Mouse (Mus musculus) midbrain, embryonic 12.5 days (tissue): ENCODE measurements around the gene Fbxl3. TPM values are rescaled to one million over a fixed set of nuclear protein-coding genes. Genes with fewer than 3 reads are reported as not detected.
A peak's percentile ranks its signal among the peaks of the same experiment; 100 is the strongest.

ENCODE experiments used
- ATAC-seq: fragments of 200-750 bp; cut with Nextera tagmentation; 2 replicates; pipeline ENCODE4 v1.8.0; 2017; ENCODE audit warnings: low read depth, moderate TSS enrichment, moderate library complexity; ENCODE audit not compliant: low FRiP score
- H3K27ac ChIP-seq: fragments of 300-500 bp; sonication (generic); replicated peaks from 2 replicates; pipeline ENCODE4 v1.5.1; 2016; ENCODE audit warnings: mild to moderate bottlenecking
- H3K27me3 ChIP-seq: fragments of 300-500 bp; sonication (generic); 2 replicates; pipeline ENCODE4 v1.6.1; 2016; ENCODE audit warnings: mild to moderate bottlenecking
- H3K36me3 ChIP-seq: fragments of 300-500 bp; sonication (generic); 2 replicates; pipeline ENCODE4 v1.6.1; 2016
- H3K4me1 ChIP-seq: fragments of 300-500 bp; sonication (generic); 2 replicates; pipeline ENCODE4 v1.6.1; 2016
- H3K4me2 ChIP-seq: fragments of 300-500 bp; sonication (generic); replicated peaks from 2 replicates; pipeline ENCODE4 v1.6.1; 2016; ENCODE audit warnings: mild to moderate bottlenecking, moderate library complexity
- H3K4me3 ChIP-seq: fragments of 300-500 bp; sonication (generic); 2 replicates; pipeline ENCODE4 v1.5.1; 2016; ENCODE audit warnings: mild to moderate bottlenecking
- H3K9ac ChIP-seq: fragments of 300-500 bp; sonication (generic); replicated peaks from 2 replicates; pipeline ENCODE4 v1.6.1; 2016; ENCODE audit warnings: mild to moderate bottlenecking, moderate library complexity
- H3K9me3 ChIP-seq: fragments of 300-500 bp; sonication (generic); 2 replicates; pipeline ENCODE4 v1.6.1; 2016; ENCODE audit warnings: mild to moderate bottlenecking
- WGBS: fragments of 180-500 bp; shearing (Covaris S2); methylation state at CpG from one replicate; pipeline ENCODE4 v1.1.7; 2016; 5-methylcytosine and 5-hydroxymethylcytosine counted together
- polyA plus RNA-seq: library from polyadenylated mRNA; unstranded; fragments of >200 nt; fragmentation: Nextera tagmentation; extraction: Ambion mirVana; gene quantifications from 2 replicates; pipeline ENCODE4 v1.2.1, GENCODE M21; 2016

Fbxl3 gene
- polyA plus RNA-seq, 1 experiment from 2014 or later: 26.3 TPM

DNA sequence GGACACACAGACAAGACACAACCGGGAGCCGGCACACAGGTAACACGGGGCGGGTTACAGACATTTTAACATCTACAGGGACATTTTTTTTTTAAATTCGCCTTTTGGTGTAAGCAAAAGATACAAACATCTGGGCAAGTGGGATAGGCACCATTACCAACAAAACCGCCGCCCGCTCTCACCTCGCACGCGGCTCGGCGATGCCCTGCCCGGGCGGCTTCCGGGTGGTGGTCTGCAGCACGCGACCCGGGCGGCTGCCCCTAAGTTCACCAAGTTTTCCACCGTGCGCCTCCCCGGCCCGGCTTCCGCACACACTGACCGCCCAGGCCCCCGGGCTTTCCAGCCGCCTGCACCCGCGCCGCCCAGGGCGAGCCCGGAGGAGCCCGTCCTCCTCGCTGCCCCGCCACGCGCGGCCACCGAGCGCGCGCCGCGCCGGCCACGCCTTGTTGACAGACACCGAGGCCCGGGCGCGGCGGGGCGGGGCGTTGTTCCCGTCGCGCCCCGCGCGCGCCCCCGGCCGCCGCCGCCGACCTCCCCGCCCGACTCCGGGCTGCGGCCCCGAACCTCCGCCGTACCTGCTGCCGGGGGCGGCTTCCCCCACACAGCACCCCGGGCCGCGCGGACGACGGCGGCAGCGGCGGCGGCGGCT is 655 bp downstream of the Fbxl3 start:
- WGBS: under 1% methylated on average over 46 of the region's 86 CpGs
- Histone ChIP-seq H3K4me1 (peaks cover 18% of the 10 kb centered on the region), H3K27ac (peak overlapping the region; percentile 99), H3K4me2 (peak overlapping the region; percentile 65), H3K9me3 (no peaks in the 10 kb centered on the region), H3K36me3 (peaks cover 7% of the 10 kb centered on the region; the same call in 1 of the 2 replicates), H3K4me3 (peak overlapping the region; percentile 92), H3K9ac (peak overlapping the region; percentile 98), H3K27me3 (no peaks in the 10 kb centered on the region)
- peak; percentile 86 for ATAC-seq

GRCm38 (mm10) chr14:103098213-103098586 is 1.2 kb downstream of the Fbxl3 start:
- peaks cover 18% of the 10 kb centered on the region for H3K4me1 ChIP-seq
- H3K9me3 ChIP-seq: no peaks in the 10 kb centered on the region
- peak overlapping the region; percentile 98 for H3K9ac ChIP-seq
- H3K4me2 ChIP-seq: peak overlapping the region; percentile 65
- peaks cover 9% of the 10 kb centered on the region; the same call in 1 of the 2 replicates for H3K36me3 ChIP-seq
- H3K27ac ChIP-seq: no peak overlapping the region
- H3K27me3 ChIP-seq: no peaks in the 10 kb centered on the region
- WGBS: 3% methylated on average over 2 of the region's 2 CpGs
- no peak for ATAC-seq
- peak overlapping the region; percentile 92 for H3K4me3 ChIP-seq

GRCm38 (mm10) chr14:103096621-103097020 is 2.7 kb downstream of the Fbxl3 start:
- Histone ChIP-seq H3K4me1 (peaks cover 15% of the 10 kb centered on the region), H3K4me3 (no peak overlapping the region), H3K9ac (no peak overlapping the region), H3K36me3 (peaks cover 15% of the 10 kb centered on the region; the same call in 1 of the 2 replicates), H3K4me2 (peak overlapping the region; percentile 15; the same call in 1 of the 2 replicates), H3K9me3 (no peaks in the 10 kb centered on the region), H3K27ac (no peak overlapping the region), H3K27me3 (no peaks in the 10 kb centered on the region)
- no peak for ATAC-seq
- 86% methylated on average over 6 of the region's 6 CpGs for WGBS

DNA sequence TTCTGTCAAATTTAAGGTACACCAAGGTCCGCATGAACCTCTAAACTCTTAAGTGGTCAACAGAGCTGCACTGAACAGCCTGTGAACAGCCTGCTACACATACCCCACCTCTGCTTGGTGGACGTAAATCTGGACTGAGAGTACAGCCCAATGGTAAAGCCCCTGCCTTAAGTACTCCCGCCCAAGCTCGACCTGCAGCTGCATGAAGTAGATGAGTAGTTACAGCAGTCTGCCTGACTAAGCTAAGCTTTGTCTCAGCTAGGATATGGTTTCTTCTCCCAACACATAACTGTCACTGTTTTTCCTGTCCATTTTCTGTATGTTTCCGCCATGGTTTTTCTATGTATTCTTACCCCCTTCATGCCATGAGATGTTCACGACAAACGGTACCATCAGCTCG is 3.5 kb downstream of the Fbxl3 start:
- no peak overlapping the region for H3K4me3 ChIP-seq
- no peaks in the 10 kb centered on the region for H3K27me3 ChIP-seq
- no peak overlapping the region for H3K9ac ChIP-seq
- 96% methylated on average over 8 of the region's 8 CpGs for WGBS
- H3K4me2 ChIP-seq: no peak overlapping the region
- H3K27ac ChIP-seq: no peak overlapping the region
- peaks cover 23% of the 10 kb centered on the region; the same call in 1 of the 2 replicates for H3K36me3 ChIP-seq
- ATAC-seq: no peak
- peaks cover 15% of the 10 kb centered on the region for H3K4me1 ChIP-seq
- H3K9me3 ChIP-seq: no peaks in the 10 kb centered on the region

DNA sequence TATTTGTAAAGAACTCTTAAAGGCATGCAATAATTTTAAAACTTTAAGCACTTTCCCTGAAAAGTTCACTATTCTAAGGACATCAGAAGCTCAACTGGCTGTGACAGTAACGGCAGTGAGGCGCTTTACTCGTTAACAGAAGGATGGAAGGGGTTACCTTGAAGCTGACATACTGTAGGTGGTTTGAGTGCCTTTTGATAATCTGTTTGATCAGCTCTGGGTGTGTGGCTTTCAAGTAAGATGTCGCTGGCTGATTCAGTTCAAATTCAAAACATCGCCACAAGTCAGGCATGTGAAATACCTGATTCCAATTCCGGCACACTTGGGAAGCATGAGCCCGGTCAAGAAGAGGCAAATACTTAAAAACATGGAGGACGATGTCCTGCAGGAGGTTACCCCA is 4.3 kb downstream of the Fbxl3 start:
- ATAC-seq: no peak

DNA sequence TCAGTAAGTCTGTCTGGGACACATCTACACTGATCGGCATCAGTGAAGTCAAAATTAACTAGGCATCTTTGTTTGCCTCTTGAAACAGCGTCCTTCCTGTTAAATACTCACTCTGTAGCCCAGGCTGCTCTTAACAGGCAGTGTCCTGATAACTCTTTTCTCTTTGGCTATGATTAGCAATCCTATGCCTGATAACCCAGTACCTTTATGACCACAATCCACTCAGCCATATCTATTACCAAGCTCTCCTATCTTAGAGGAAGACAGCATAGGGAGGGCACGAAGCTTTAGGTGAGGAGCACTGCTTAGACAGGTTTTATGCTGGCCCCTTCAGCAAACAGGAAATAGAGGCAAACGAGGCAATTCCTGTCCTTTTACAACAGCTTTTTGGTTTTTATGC is 5.7 kb downstream of the Fbxl3 start:
- no peak overlapping the region for H3K4me3 ChIP-seq
- no peaks in the 10 kb centered on the region for H3K27me3 ChIP-seq
- no peak for ATAC-seq
- no peaks in the 10 kb centered on the region for H3K9me3 ChIP-seq
- H3K9ac ChIP-seq: no peak overlapping the region
- H3K27ac ChIP-seq: no peak overlapping the region
- no peak overlapping the region for H3K4me2 ChIP-seq
- H3K4me1 ChIP-seq: peaks cover 15% of the 10 kb centered on the region
- 85% methylated on average over 4 of the region's 4 CpGs for WGBS
- H3K36me3 ChIP-seq: peaks cover 36% of the 10 kb centered on the region

More for the DNA sequence above, 4.3 kb downstream of the Fbxl3 start:
- no peak overlapping the region for H3K4me2 ChIP-seq
- H3K27ac ChIP-seq: no peak overlapping the region
- no peaks in the 10 kb centered on the region for H3K9me3 ChIP-seq
- H3K27me3 ChIP-seq: no peaks in the 10 kb centered on the region
- H3K36me3 ChIP-seq: peaks cover 27% of the 10 kb centered on the region; the same call in 1 of the 2 replicates
- peaks cover 15% of the 10 kb centered on the region for H3K4me1 ChIP-seq
- WGBS: 96% methylated on average over 8 of the region's 8 CpGs
- no peak overlapping the region for H3K4me3 ChIP-seq
- no peak overlapping the region for H3K9ac ChIP-seq

DNA sequence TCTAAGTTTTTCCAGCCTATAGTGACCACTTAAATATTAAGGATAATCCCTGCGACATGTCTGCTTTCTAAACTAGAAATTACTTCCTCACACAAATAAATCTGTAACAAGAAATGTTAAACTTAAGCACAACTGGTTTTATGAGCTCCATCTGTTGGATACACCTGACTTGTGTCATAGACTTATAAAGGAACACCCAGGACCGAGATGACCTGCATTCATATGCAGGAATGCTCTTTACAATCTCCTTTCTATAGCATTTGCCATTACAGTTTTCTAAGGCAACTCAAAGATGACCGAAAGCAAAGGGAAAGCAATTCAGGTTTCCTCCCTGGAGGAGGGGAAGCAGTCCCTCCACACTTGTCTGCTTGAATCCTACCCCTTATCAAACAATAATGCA is 6.1 kb downstream of the Fbxl3 start:
- no peak for ATAC-seq
- 90% methylated on average over 3 of the region's 3 CpGs for WGBS
- peaks cover 39% of the 10 kb centered on the region for H3K36me3 ChIP-seq

DNA sequence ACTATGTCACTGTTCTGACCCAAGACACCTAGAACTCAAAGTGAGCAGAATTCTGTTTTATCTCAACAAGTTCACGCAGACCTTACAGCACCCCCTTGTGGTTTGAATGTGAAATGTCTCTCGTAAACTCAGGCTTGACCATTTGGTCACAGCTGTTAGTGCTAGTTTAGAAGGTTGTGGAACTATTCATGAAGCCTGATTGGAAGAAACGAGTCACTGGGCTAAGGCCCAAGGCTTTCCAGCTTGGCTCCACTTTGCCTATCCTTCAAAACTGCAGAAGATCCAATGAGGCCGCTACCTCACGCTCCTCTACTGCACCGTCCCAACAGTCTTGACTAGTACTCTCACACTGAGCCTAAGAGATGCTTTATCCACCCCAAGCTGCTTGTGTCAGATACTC is 10.7 kb downstream of the Fbxl3 start:
- Histone ChIP-seq H3K27ac (no peak overlapping the region), H3K36me3 (peaks cover 60% of the 10 kb centered on the region), H3K9ac (no peak overlapping the region), H3K4me1 (no peaks in the 10 kb centered on the region), H3K4me2 (no peak overlapping the region), H3K9me3 (no peaks in the 10 kb centered on the region), H3K27me3 (no peaks in the 10 kb centered on the region), H3K4me3 (no peak overlapping the region)
- ATAC-seq: 0 out of 2 replicates have a peak, but pooled peaks have one; percentile 38
- 74% methylated on average over 6 of the region's 6 CpGs for WGBS

More for the DNA sequence above, 6.1 kb downstream of the Fbxl3 start:
- H3K4me2 ChIP-seq: no peak overlapping the region
- no peaks in the 10 kb centered on the region for H3K27me3 ChIP-seq
- H3K9ac ChIP-seq: no peak overlapping the region
- H3K9me3 ChIP-seq: no peaks in the 10 kb centered on the region
- H3K4me3 ChIP-seq: no peak overlapping the region
- H3K4me1 ChIP-seq: peaks cover 15% of the 10 kb centered on the region
- H3K27ac ChIP-seq: no peak overlapping the region

DNA sequence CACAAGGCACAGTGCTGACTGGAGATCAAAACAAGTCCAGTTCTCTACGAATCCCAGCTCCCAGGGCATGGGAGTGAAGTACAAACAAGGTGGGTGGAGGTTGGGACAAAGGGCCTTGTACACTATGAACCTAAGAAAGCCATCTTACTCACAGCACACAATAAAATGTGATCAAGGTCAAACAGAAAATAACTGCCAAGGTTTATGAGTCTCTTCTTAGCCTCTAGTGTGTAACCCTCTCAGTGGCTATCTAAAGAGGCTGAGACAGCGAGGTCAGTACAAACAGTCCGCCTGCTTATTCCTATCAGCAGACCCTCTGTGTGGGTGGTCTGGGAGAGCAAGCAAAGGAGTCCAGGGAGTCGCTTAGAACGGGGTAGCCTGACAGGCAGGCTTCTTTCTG is 11.5 kb downstream of the Fbxl3 start:
- peaks cover 64% of the 10 kb centered on the region for H3K36me3 ChIP-seq
- ATAC-seq: no peak; the same call in 1 of the 2 replicates

DNA sequence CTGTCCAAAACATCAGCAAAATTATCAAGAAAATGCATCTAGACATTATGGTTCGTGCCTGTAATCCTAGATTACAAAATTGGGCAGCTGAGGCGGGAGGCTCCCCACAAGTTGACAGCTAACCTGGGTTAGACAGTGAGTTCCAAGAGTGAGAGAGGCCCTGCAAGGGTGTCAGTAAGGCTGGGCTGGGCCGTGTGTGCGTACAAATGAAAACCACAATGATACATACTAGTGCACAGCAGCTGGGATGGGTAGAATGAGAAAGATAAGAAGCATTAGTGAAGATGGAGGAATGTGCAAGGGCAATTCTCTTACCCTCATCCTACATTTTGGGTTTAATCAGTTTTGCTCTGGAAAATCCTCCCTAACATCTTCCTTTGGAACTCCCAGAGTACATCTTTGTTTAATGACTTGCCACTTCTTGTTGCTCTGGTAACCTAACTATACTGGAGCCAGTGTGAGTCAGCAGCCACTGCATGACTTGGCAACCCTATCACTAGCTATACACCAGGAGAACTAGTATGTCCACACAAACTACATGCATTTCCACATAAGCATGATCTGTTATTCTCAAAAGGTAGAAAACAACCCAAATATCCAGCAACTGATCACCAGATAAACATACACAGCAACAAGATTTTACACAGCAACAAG is 12.6 kb downstream of the Fbxl3 start:
- Histone ChIP-seq H3K9me3 (no peaks in the 10 kb centered on the region), H3K4me1 (no peaks in the 10 kb centered on the region), H3K4me2 (no peak overlapping the region), H3K27me3 (no peaks in the 10 kb centered on the region), H3K9ac (no peak overlapping the region), H3K4me3 (no peak overlapping the region), H3K27ac (no peak overlapping the region), H3K36me3 (peaks cover 63% of the 10 kb centered on the region)
- no peak for ATAC-seq
- 95% methylated on average over 4 of the region's 4 CpGs for WGBS

More for the DNA sequence above, 11.5 kb downstream of the Fbxl3 start:
- H3K27me3 ChIP-seq: no peaks in the 10 kb centered on the region
- no peak overlapping the region for H3K27ac ChIP-seq
- H3K4me3 ChIP-seq: no peak overlapping the region
- no peaks in the 10 kb centered on the region for H3K9me3 ChIP-seq
- no peaks in the 10 kb centered on the region for H3K4me1 ChIP-seq
- no peak overlapping the region for H3K9ac ChIP-seq
- 94% methylated on average over 5 of the region's 5 CpGs for WGBS
- H3K4me2 ChIP-seq: no peak overlapping the region

DNA sequence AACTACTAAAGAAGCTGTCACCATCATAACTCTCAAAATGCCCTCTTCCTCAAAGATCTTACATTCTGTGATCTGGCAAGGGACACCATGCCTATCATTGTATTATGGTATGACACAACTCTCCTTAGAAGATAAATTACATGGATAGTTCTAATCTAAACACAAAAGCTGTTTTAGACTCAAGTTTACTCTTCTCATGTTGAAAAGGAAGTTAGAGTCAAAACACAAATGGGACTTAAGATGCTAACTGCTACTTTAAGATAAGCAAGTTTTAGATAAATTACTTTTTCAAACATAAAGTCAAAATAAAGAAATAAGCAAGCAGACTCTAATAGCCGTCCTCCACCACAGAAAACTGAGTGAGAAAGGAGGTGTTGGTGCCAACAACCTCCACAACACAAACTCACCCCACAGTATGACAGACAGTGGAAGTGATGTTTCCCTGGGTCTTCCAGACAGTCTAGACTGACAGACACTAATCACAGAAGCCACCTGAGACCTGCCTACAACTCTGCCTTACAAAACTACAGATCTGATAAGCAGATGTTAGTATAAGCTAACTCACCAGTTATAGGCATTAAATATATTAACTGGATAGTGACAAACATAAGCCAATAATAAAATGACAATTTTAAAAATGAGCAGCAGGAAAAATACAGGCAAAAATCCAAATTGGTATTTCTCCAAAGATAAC is 13.4 kb downstream of the Fbxl3 start:
- Histone ChIP-seq H3K9ac (no peak overlapping the region), H3K27me3 (no peaks in the 10 kb centered on the region), H3K27ac (no peak overlapping the region), H3K36me3 (peaks cover 58% of the 10 kb centered on the region), H3K4me1 (no peaks in the 10 kb centered on the region), H3K4me2 (no peak overlapping the region), H3K9me3 (no peaks in the 10 kb centered on the region), H3K4me3 (no peak overlapping the region)
- ATAC-seq: no peak
- WGBS: 92% methylated on average over 1 of the region's 1 CpGs
